Mouse (Mus musculus) G1E (cell line): ENCODE measurements at regions not wholly inside any gene's neighbourhood (a gene's known extent, or its start where the extent isn't known, plus 50 kb on each side); places are given as distances from the start of the nearest gene placed in this dataset.

ENCODE experiments used
- CTCF ChIP-seq: IDR thresholded peaks from 2 replicates; pipeline ENCODE4 v1.5.1; 2012; ENCODE audit warnings: low read depth, low read length, inconsistent platforms, mixed read lengths
- TAL1 ChIP-seq: conservative IDR thresholded peaks from 2 replicates; pipeline ENCODE4 v1.6.1; 2012; ENCODE audit warnings: low read depth, low read length, inconsistent platforms, mixed read lengths

DNA sequence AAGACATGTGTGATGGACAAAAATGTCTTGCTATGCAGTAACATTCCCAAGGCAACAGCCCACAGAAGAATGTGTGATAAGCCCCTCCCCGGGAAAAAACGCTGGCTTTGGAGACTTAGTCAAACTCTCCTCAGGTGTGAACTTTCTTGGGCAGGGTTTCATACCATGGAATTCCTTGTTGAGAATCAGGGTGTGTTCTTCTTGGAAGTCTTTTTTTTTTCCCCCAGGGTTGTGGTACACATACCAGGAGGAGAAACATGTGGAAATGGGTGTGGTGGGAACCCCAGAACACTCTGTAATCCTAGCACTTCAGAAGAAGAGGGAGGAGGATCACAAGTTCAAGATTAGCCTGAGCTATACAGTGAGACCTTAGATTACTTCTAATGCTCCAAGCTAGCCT, 228.3 kb downstream of the Cd83 start:
- TF ChIP-seq CTCF (no peak), TAL1 (no peak)
